Mouse (Mus musculus) MEL (cell line): ENCODE measurements at regions not wholly inside any gene's neighbourhood (a gene's known extent, or its start where the extent isn't known, plus 50 kb on each side); places are given as distances from the start of the nearest gene placed in this dataset.

Experiments
- DNase-seq: peaks from one replicate; pipeline ENCODE4 v3.0.0; 2011; ENCODE audit warnings: low read depth, low spot score
- H3K27ac ChIP-seq: 2 replicates; pipeline ENCODE4 v1.5.1; 2012; ENCODE audit warnings: low read depth, mild to moderate bottlenecking, control low read depth, low read length, moderate library complexity; ENCODE audit not compliant: control insufficient read depth
- H3K27me3 ChIP-seq, 2 experiments: fragments of 150-350 bp in 1 of 2; sonication (generic) in 1 of 2; 2 replicates each; pipeline ENCODE4 v1.6.1; 2012; ENCODE audit warnings: low read length in 2 of 2, mild to moderate bottlenecking in 2 of 2, improper control_type of control experiment in 1 of 2, moderate library complexity in 1 of 2; ENCODE audit not compliant: insufficient read depth in 2 of 2, control insufficient read depth in 1 of 2
- H3K36me3 ChIP-seq, 2 experiments: 2 replicates each; pipeline ENCODE4 v1.6.1; 2012 to 2014; ENCODE audit warnings: low read length in 2 of 2, improper control_type of control experiment in 1 of 2, inconsistent platforms in 1 of 2, mild to moderate bottlenecking in 1 of 2; ENCODE audit not compliant: insufficient read depth in 2 of 2, control insufficient read depth in 1 of 2
- H3K4me1 ChIP-seq, 2 experiments: fragments of 150-350 bp in 1 of 2; sonication (generic) in 1 of 2; 2 replicates each; pipeline ENCODE4 v1.6.1; 2012; ENCODE audit warnings: low read length in 2 of 2, improper control_type of control experiment in 1 of 2, mild to moderate bottlenecking in 1 of 2; ENCODE audit not compliant: insufficient read depth in 2 of 2, control insufficient read depth in 1 of 2
- H3K4me3 ChIP-seq, 2 experiments: fragments of 150-350 bp in 1 of 2; sonication (generic) in 1 of 2; 2 replicates each; pipeline ENCODE4 v1.5.1; 2012; ENCODE audit warnings: low read depth in 2 of 2, low read length in 2 of 2, mild to moderate bottlenecking in 2 of 2, moderate library complexity in 2 of 2, control low read depth in 1 of 2, improper control_type of control experiment in 1 of 2; ENCODE audit not compliant: control insufficient read depth in 1 of 2, insufficient read depth in 1 of 2
- H3K79me2 ChIP-seq: 2 replicates; pipeline ENCODE4 v1.6.1; 2012; ENCODE audit warnings: mild to moderate bottlenecking, low read length, moderate library complexity; ENCODE audit not compliant: control insufficient read depth, poor library complexity, insufficient read depth
- H3K9ac ChIP-seq: 2 replicates; pipeline ENCODE4 v1.6.1; 2012; ENCODE audit warnings: low read depth, mild to moderate bottlenecking, control low read depth, low read length, moderate library complexity; ENCODE audit not compliant: control insufficient read depth, poor library complexity, severe bottlenecking
- H3K9me3 ChIP-seq: fragments of 150-350 bp; sonication (generic); replicated peaks from 2 replicates; pipeline ENCODE4 v1.6.1; 2012; ENCODE audit warnings: mild to moderate bottlenecking, low read length, improper control_type of control experiment, moderate library complexity; ENCODE audit not compliant: insufficient read depth
- BHLHE40 ChIP-seq: IDR thresholded peaks from 2 replicates; pipeline ENCODE4 v1.6.1; 2012; ENCODE audit warnings: low read depth, mild to moderate bottlenecking, inconsistent platforms, low read length, improper control_type of control experiment, borderline replicate concordance
- CHD1 ChIP-seq: IDR thresholded peaks from 2 replicates; pipeline ENCODE4 v1.6.1; 2012; ENCODE audit warnings: low read depth, mild to moderate bottlenecking, inconsistent platforms, low read length, improper control_type of control experiment
- E2F4 ChIP-seq: IDR thresholded peaks from 2 replicates; pipeline ENCODE4 v1.6.1; 2011; ENCODE audit warnings: low read depth, low read length, improper control_type of control experiment, borderline replicate concordance
- ELF1 ChIP-seq: IDR thresholded peaks from 2 replicates; pipeline ENCODE4 v1.6.1; 2014; ENCODE audit warnings: low read depth, mild to moderate bottlenecking, inconsistent platforms, low read length, improper control_type of control experiment, moderate library complexity
- EP300 ChIP-seq, 2 experiments: IDR thresholded peaks; 2 replicates each; pipeline ENCODE4 v1.6.1; 2011; ENCODE audit warnings: improper control_type of control experiment in 2 of 2, low read length in 2 of 2, low read depth in 1 of 2, mild to moderate bottlenecking in 1 of 2
- ETS1 ChIP-seq: IDR thresholded peaks from 2 replicates; pipeline ENCODE4 v1.6.1; 2012; ENCODE audit warnings: low read depth, mild to moderate bottlenecking, inconsistent platforms, low read length, improper control_type of control experiment, moderate library complexity
- HCFC1 ChIP-seq: IDR thresholded peaks from 2 replicates; pipeline ENCODE4 v1.6.1; 2012; ENCODE audit warnings: low read depth, mild to moderate bottlenecking, inconsistent platforms, low read length, improper control_type of control experiment, moderate library complexity
- KAT2A ChIP-seq: conservative IDR thresholded peaks from 2 replicates; pipeline ENCODE4 v1.6.1; 2012; ENCODE audit warnings: low read depth, low read length, improper control_type of control experiment, inconsistent platforms
- MAFK ChIP-seq: IDR thresholded peaks from 2 replicates; pipeline ENCODE4 v1.6.1; 2011; ENCODE audit warnings: low read depth, mild to moderate bottlenecking, low read length, improper control_type of control experiment, borderline replicate concordance
- MAZ ChIP-seq: IDR thresholded peaks from 2 replicates; pipeline ENCODE4 v1.6.1; 2012; ENCODE audit warnings: low read depth, mild to moderate bottlenecking, inconsistent platforms, low read length, improper control_type of control experiment
- MEF2A ChIP-seq: IDR thresholded peaks from 2 replicates; pipeline ENCODE4 v1.6.1; 2014; ENCODE audit warnings: low read depth, mild to moderate bottlenecking, inconsistent platforms, low read length, improper control_type of control experiment; ENCODE audit not compliant: poor library complexity, insufficient replicate concordance, severe bottlenecking; ENCODE audit errors: extremely low read depth
- MYB ChIP-seq: IDR thresholded peaks from 2 replicates; pipeline ENCODE4 v1.6.1; 2011; ENCODE audit warnings: mild to moderate bottlenecking, low read depth, low read length, improper control_type of control experiment
- MYC ChIP-seq: IDR thresholded peaks from 2 replicates; pipeline ENCODE4 v1.6.1; 2011; ENCODE audit warnings: low read depth, mild to moderate bottlenecking, low read length, improper control_type of control experiment, moderate library complexity
- NRF1 ChIP-seq: IDR thresholded peaks from 2 replicates; pipeline ENCODE4 v1.6.1; 2014; ENCODE audit warnings: low read depth, mild to moderate bottlenecking, inconsistent platforms, low read length, improper control_type of control experiment, moderate library complexity; ENCODE audit not compliant: poor library complexity, insufficient read depth, severe bottlenecking
- POLR2AphosphoS2 ChIP-seq: IDR thresholded peaks from 2 replicates; pipeline ENCODE4 v1.6.1; 2011; ENCODE audit warnings: low read length, improper control_type of control experiment
- RAD21 ChIP-seq: IDR thresholded peaks from 2 replicates; pipeline ENCODE4 v1.6.1; 2011; ENCODE audit warnings: mild to moderate bottlenecking, low read depth, low read length, improper control_type of control experiment
- RCOR1 ChIP-seq: IDR thresholded peaks from 2 replicates; pipeline ENCODE4 v1.6.1; 2012; ENCODE audit warnings: low read depth, mild to moderate bottlenecking, inconsistent platforms, low read length, improper control_type of control experiment
- SIN3A ChIP-seq: IDR thresholded peaks from 2 replicates; pipeline ENCODE4 v1.6.1; 2012; ENCODE audit warnings: low read length, improper control_type of control experiment, inconsistent platforms
- SMC3 ChIP-seq: IDR thresholded peaks from 2 replicates; pipeline ENCODE4 v1.6.1; 2011; ENCODE audit warnings: low read depth, low read length, improper control_type of control experiment
- TBP ChIP-seq: IDR thresholded peaks from 2 replicates; pipeline ENCODE4 v1.8.0; 2011; ENCODE audit warnings: low read depth, low read length, improper control_type of control experiment
- USF2 ChIP-seq, 2 experiments: IDR thresholded peaks; 2 replicates each; pipeline ENCODE4 v1.6.1; 2011 to 2012; ENCODE audit warnings: improper control_type of control experiment in 2 of 2, low read length in 2 of 2, borderline replicate concordance in 1 of 2, inconsistent platforms in 1 of 2, low read depth in 1 of 2, mild to moderate bottlenecking in 1 of 2; ENCODE audit not compliant: insufficient read depth in 1 of 2
- ZC3H11A ChIP-seq: IDR thresholded peaks from 2 replicates; pipeline ENCODE4 v1.6.1; 2012; ENCODE audit warnings: low read depth, mild to moderate bottlenecking, inconsistent platforms, low read length, improper control_type of control experiment
- ZNF384 ChIP-seq: IDR thresholded peaks from 2 replicates; pipeline ENCODE4 v1.6.1; 2012; ENCODE audit warnings: low read depth, mild to moderate bottlenecking, inconsistent platforms, low read length, improper control_type of control experiment

DNA sequence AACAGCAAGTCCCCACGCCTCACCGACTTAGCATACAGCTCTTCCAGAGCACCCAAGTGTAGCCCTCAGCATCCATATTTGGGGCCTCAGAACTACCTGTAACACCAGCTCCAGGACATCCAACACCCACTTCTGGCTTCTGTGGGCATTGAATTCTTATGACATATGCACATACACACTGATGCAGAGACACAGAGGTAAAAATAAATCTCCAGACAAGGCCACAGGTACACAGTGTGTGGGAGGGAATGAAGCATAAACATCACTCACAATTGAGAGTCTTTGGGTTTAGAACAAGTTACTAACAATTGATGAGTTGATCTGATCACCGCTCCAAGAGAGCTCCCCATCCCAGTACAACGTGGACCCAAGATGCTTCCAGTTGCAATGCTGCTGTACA lies 154.2 kb upstream of the Srrm4 start:
- TF ChIP-seq KAT2A (no peak), TBP (no peak), RAD21 (no peak), HCFC1 (no peak), SIN3A (no peak)
- no peaks in the 10 kb centered on the region for H3K4me1 ChIP-seq
- no peak overlapping the region for H3K9ac ChIP-seq
- H3K9me3 ChIP-seq = no peaks in the 10 kb centered on the region
- DNase-seq = no peak
- H3K4me3 ChIP-seq = no peak overlapping the region
- no peaks in the 10 kb centered on the region for H3K27me3 ChIP-seq
- no peaks in the 10 kb centered on the region for H3K36me3 ChIP-seq
- H3K27ac ChIP-seq = no peak overlapping the region
- no peaks in the 10 kb centered on the region for H3K79me2 ChIP-seq

DNA sequence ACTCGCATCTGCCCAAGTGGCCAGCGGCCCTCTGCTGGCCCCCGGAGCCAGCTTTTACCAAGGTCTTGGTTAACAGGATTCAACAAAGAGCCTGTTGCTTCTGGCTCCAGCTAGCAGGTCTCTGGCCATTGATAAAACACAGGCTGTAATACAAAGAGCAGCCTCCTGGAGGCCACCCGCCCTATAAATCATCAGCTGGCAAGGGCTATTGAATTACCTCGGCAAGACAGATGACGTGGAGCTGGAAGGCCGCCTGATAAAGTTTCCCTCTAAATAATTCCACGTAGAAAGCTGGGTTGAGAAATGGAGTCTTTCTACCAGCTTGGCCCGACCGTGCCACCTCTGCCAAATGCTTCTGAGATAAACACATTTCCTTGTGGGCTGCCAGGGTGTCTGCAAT lies 152.8 kb upstream of the Srrm4 start:
- DNase-seq = no peak
- Histone ChIP-seq H3K27me3 (no peaks in the 10 kb centered on the region), H3K27ac (no peak overlapping the region), H3K36me3 (no peaks in the 10 kb centered on the region), H3K9ac (no peak overlapping the region), H3K4me1 (no peaks in the 10 kb centered on the region), H3K79me2 (no peaks in the 10 kb centered on the region), H3K4me3 (no peak overlapping the region), H3K9me3 (no peaks in the 10 kb centered on the region)
- TF ChIP-seq ELF1 (no peak), USF2 (IDR thresholded peaks at IDR 0.05; ENCODE audit: borderline replicate concordance in 1 of 2, insufficient read depth in 1 of 2, low read depth in 1 of 2, low read length in 2 of 2) (no peak), MEF2A (no peak), RCOR1 (no peak), MAFK (no peak), CHD1 (no peak), RAD21 (no peak), MYB (no peak), ETS1 (no peak), E2F4 (no peak), ZC3H11A (no peak), NRF1 (no peak), MYC (no peak), ZNF384 (no peak), MAZ (no peak), POLR2AphosphoS2 (no peak), EP300 (IDR thresholded peaks at IDR 0.05; ENCODE audit: low read depth in 1 of 2, low read length in 2 of 2) (no peak), SIN3A (no peak), BHLHE40 (no peak), SMC3 (no peak)
